Mouse (Mus musculus) skeletal muscle tissue, adult 2 months (tissue): ENCODE results near the gene Kcnab1.

Source experiments
- DNase-seq: peaks from one replicate; pipeline ENCODE4 v3.0.0-alpha.2; 2012; ENCODE audit warnings: low read depth, low spot score

Gene Kcnab1

DNA sequence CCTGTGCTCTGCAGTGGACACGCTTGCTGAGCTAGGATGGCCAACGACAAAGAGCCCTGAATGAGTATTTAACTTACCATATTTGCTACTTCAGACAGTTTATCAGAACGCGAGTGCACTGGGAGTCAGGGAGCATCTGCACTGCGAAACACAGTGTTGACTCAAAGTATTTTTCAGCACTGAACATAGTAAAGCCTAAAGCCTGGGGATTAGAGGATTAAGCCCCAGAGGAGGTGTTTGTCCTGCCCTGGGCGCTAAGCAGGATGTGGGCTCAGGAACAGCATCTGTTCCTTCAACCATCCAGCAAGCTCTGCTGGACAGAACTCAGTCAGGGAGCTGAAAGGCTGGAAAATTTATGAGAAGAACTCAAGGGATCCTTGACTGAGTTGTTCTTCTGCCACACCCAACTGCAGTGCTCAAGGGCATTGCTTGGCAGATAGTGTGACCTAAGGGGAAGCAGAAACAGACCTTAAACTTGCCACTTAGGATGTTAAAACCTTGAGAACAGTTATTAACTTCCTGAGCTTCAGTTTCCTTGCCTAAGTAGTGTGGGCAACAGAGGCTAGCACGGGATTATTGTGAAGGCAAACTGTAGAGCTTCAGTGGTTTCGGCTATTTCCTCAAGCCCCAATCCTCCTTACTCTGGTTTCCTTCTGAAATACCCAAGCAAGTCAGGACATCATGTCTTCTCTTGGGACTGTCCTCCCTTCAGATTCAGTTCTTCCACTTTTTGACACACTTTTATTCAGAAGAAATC lies 94.4 kb downstream of the Kcnab1 start:
- DNase-seq: peak; percentile 34

DNA sequence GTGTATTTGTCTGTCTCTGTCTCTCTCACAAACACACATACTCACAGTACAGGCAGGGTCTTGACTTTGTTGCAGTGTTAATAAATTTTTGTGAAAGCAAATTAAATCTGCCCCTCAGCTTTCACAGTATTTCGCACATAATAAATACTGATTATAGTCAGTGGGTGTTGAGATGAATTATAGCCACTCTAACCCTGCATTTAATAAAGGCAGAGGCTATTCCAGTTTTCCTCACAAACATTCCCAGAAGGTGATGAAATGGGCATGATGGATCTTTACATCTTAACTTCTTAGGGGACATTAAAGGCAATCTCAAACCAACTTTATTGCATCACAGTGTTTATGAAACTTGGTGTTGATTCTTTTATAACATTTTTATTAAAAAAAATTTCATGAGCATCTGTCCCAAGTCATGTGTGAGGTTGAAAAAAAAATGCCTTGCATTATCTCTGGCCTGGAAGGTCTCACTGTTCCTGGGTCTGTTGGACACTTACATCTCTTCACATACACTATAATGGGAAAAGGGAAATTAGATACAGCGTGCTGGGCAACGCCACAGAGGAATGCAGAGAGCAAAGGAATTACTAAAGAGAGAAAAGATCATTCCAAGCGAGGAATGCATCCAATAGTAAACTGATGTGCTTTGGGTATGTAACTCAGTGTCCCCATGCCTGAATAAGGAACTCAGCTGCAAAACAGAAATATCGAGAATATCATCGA lies 95.3 kb downstream of the Kcnab1 start:
- no peak for DNase-seq

DNA sequence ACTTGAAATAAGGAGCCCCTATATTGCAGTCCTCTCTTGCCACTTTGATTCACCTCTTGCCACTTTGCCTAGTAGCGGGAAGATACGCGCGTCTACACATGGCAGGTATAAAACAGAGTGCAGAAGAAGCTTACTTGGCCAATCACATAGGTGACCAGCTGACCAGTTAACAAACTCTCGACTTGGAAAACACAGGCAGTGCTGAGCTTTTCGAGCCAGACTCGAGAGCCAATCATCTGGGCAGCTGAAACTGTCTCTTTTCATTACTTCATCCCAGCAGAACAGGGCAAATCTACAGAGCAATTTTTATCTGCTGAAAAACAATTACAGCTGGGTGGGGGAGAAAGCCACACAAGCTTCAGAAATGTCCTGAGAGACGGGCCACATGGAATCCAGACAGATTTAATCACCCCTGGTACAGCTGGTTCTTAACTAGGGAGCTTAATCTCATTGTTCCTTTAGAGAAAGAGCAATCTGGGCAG lies 96.4 kb downstream of the Kcnab1 start:
- no peak for DNase-seq

DNA sequence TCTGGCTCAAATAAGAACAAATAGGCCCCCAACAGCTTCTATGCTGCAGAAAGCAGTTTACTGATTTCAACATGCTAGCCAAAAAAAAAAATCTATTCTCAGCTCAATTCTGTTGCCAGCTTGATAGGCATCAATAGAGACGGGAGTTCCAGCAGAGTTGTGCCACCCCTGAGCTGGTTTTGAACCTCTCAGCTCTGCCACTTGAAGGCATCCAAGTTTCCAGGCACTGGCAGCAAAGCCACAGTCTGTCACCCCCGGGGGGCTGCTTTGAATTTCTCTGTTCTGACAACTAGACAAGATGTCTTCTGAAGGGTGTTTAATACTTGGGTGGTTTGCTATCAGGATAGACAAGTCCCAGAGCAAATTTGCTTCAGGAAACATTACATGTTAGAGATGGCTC lies 104.5 kb downstream of the Kcnab1 start:
- no peak for DNase-seq

DNA sequence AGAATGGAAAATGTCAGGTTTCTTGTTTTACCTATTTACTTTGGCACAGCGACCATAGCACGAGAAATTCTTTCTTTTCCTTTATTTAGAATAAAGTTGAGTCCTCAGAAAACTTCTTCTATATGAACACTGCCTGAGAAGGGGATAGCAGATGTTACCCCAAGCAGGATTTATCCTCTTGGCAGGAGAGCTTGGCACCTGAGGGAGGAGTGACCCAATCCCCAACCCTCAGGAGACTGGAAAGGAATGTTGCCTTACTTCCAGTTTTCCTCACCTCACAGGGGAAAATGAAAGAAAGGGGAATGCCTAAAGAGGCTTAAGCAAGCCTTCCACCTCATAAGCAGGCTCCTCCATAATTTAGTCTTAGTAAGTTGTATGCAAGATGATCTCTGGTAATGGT lies 105.5 kb downstream of the Kcnab1 start:
- DNase-seq: no peak

DNA sequence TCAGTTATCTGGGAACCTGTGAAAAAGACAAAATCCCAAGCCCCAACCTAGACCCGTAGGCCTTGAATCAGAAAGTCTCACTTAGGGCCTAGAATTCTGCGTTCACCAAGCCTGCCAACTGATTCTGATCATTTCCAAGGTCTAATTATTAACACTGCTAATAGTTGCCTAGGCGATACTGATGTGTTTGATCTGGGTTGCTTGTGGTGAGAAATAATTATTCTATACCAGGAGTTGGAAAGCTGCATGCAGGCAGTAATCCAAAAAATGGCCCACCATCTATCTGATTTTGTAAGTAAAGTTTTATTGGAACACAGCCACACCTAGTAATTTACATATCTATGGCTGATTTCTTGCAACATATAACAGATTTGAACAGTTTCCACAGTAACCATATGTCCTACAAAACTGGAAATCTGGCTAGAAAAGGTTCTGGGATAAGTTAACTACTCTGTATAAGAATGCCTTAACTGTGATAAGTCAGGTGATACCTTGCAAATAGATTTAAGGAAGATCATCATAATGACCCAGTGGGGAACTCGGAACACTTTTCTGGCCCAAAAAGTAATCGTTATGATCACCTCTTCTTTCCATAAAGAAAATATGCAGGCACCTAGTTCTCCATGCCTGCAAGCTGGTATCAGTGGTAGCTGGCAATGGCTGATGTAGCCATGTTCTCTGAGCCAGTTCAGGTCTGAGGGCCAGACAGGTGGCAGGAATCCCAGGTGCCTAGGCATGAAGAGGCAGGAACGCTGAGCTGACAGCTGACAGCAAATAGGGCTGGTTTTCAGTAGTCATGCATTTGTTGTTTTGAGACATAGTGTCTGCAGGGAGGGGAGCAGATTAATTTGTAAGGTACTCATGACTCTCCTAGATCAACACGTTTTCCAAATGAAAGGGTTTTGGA lies 108.7 kb downstream of the Kcnab1 start:
- no peak for DNase-seq

DNA sequence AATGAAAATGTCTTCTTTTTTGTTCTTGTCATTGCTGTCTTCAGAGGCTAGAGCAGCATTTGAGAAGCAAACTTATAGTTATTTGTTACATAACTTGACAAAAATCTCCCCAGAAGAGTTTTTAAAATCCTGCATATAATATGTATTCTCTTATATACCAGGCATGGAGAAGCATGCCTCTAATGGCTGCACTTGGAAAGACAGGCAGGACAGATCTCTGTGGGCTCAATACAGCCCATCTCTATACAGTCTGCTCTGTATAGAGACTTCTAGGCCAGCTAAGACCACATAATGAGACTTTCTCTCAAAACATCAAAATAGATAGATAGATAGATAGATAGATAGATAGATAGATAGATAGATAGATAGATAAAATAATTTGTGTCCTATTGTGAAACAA lies 111.1 kb downstream of the Kcnab1 start:
- DNase-seq: no peak

DNA sequence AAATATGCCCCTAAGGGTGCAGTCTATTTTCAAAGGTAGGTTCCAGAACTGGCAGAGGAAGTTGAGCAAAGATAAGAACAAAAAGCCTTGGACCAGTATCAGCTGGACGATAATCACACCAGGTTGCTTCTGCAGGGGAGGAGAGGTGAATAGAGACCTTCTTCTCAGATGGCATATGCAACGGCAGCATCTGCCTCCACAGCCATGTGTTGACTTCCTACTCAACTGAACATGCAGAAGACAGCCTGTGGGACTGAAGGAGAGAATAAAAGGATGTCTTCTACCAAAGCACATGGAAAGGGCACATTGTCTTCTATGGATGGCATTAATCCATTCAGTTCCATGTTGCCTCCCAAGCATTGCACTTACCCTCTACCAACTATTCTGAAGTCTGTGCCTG lies 114.5 kb downstream of the Kcnab1 start:
- no peak for DNase-seq

DNA sequence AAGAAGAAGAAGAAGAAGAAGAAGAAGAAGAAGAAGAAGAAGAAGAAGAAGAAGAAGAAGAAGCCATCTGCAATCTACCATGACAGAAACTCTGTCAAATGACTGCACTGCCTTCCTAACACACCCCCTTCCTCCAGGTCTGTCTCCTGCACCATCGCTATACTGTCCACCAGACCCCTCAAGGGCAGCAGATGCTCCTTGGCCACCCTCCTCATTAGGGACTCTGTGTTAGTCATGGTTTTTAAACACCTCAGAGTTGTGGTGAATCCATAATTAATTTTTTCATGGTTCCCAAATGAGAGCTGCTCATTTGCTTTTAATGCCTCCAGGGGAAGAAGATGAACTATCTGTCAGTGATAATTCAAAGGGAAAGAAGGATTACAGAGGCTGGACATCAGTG lies 121.8 kb downstream of the Kcnab1 start:
- DNase-seq: no peak

DNA sequence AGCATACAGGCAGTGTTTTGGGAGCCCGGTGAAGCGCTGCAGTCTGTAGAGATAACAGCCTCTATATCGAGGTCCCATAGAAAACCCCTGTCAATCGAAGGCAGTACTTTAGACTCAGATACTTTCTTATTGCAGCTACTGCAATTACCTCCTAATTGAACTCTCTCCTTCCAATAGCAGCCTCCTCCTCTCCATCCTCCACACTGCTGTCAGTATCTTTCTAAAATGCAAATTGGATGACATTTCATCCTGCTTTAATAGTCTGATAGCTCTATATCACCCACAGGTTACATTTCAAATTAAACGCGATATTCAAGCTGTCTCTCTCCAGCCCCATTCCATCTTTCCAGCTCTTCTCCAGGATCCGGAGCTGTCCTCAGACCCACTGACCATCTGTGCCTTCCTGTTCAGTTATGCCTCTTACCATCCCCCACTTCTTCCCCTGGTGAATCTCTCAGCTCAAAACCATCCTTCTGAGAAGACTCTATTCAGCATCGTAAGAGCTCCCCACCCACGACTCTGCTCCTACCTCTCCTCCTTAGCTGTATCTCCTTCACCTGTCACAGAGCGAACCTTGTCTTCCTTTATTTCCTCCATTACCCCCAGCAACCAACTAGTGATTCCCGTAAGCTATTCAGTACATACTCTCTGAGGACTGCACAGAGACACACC lies 122.4 kb downstream of the Kcnab1 start:
- no peak for DNase-seq

DNA sequence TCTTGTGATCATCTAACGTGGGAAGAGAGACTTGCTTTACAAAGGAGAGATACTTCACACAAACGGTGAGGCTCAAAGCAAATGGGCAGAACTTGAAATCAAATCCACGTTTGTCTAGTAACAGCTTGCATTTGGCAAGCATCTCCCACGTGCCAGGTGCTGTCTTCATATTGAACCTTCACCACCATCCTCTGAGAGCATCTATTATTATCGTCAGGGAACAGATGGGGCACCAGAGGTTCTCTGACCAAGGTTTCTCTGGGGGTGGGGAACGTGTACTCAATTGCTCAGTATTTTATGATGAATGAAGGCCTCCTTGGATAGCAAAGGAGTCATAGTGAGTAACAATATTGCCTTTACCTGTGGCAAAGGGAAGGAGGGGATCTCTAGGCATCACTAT lies 139.8 kb downstream of the Kcnab1 start:
- DNase-seq: no peak

DNA sequence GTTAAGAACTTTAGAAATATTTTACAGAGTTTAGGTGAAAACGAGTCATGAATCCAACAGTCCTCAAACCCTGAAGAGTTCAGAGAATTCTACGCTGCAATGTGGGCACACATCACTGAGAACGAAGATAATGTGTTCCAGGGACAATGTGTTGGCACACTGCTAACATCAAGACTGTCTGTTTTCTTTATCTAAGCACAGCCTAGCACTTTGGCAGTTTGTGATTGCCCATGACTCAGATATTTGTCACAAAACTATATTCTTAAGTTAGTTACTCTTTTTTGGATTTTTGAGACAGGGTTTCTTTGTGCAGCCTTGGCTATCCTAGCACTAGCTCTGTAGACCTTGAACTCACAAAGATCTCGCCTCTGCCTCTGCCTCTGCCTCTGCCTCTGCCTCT lies 151.3 kb downstream of the Kcnab1 start:
- DNase-seq: no peak

DNA sequence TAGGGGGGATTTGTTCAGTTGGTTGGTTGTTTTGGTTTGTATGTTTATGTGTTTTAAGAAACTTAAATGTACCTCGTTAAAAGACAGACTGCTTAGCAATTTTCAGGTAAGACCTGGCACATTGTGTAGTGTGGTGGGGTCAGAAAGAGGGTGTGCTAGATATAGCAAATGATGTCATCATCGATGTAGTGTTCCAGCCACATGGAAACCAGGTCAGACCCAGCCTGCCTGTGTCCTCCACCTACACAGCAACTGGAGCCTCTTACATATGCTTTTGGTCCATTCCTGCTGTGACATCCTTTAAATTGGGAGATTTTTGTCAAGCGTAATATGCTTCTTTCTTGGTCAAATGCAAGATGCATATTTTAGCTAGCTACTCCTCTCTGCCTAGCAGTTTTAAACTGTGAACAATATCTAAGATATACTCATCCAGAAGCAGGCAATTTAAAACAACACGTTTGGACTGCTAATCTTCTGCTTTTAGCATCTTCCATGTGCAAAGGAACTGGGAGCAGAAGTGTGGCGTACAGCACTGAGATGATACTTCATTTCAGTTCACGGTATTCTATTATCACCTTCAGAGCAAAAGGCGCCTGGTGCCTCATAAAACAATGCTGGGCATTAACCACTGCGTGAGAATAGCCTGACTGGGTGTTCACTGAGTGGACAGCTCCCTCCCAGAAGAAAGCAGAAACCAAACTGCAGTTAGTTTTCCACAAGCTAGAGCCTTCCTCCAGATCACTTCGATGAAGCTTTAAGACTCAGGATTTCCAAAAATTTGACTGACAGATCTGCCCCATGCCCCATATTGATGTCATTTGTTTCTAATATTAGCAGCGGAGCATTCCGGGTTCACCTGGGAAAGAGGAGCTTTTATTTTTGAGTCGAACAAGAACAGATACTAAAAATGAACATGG lies 153.6 kb downstream of the Kcnab1 start:
- no peak for DNase-seq

DNA sequence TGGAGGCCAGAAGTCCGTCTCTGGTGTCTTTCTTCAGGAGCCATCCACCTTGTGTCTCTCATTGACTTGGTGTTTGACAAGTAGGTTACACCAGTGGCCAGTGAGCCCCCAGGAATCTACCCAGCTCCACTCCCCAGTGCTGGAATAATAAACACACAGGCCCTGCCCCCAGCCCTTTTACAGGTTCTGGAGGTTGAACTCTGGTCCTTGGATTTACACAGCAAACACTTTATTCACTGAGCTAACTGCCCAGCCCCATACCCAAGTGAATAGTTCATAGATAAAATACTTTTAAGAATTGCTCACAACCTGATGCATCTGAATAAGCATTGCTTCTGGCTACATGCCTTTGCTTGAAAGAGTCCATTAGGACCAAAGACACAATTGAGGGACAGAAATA lies 164.1 kb downstream of the Kcnab1 start:
- no peak for DNase-seq

DNA sequence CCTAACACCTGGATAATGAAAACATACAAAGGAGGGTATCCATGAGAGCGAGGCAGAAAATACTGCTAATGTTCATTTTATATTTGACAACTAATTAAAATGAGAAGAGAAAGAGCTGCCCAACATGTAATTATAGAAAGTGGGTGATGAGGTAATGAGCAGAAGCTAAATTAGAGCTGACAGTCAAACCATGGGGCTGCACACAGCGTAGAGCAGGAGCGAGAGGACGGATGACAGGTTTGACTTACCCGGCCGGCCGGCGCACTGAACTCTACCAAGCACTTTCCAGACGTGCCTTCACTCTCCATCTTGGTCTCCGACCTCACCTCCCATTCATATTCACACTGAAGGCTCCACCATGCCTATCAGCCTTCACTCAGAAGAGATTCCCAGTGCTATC lies 168.6 kb downstream of the Kcnab1 start:
- no peak for DNase-seq

DNA sequence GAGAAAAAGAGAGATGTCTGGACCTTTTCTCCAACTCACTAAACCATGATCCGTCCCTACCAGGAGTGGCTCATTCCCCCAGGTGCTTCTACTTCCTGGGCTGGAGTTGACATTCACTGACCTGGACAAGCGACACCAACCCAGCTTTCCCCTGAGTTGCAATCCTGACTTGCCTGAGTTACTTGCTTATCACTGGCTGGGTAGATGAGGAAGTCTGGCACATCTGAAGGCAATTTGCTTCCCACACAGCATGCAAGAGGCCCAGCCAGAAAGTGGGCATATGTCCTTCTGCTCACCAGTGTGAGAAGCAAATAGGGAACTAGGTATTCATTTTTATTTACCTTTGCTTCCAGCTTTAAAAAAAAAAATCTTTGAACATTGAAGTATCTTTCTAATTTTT lies 174.2 kb downstream of the Kcnab1 start:
- DNase-seq: no peak

DNA sequence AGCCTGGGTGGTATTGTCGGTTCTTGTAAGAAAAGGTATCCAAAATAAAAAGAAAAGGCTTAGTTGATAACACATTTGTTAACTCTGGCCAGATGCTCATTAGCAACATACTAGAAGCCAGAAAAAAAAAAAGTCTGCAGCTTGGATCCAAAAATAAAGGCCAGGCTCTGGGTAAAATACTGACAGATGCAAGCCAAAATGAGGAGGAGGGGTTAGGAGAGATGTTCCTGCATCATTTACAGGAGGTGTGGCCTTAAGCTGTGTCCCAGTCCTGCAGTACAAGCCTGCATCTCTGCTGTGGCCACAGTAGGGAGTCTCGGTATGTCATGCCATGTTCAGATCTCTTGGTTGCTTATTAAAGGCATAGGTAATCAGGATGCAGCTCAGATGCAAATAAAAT lies 179.8 kb downstream of the Kcnab1 start:
- no peak for DNase-seq

DNA sequence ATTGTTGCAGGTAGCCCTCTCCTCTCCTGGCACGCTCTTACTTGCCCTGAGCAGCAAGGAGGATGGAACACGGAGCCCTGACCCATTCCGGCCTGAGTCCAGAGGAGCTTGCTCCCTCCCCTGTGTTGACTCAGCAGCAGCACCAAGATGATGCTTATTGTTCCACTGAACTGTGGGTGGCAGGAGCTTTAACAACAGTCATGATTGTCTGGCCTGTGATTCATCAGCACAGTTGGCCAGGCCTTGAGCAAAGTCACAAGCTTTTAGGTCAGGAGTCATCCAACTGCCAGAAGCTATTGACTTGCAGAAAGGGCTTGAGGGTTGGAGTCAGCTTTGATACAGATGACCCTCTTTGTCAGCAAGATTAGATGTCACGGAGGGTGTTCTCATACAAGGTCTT lies 187.8 kb downstream of the Kcnab1 start:
- peak; percentile 21 for DNase-seq

DNA sequence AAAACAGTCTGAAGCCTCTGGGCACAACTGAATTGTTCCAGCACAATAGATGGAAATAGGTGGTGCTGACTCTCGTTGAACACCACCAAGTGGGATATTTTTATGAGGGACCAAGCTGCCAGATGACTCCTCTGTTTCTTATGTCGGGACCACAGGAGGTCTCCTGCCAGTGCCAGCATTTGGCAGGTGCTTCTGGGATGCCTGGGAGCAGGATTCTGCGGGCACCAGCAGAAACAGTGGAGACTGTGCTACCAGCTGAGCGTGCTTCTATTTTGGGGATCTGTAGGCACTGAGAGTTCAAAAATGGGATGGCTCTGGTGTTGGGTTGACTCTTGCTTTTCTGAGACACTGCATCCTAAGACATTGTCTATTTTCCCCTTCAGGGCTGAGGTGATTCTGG lies 190.0 kb downstream of the Kcnab1 start:
- no peak for DNase-seq

DNA sequence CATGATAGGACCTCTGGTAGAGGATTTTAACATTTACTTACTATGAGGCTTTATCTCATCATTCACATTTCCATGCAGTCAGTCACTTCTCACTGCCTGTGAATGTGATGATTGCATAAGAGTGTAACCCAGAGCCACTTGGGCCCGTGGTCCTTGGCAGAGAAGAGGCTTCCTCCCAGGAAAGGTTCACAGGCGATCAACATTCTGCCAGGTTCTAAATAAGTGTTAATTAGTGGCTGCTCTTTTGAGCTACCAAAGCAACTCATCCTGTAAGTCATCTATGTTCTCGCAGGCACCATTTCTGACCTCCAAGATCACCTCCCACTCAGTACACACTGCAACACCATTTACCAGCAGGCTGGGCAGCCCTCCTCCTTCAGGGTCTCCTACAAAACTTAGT lies 192.3 kb downstream of the Kcnab1 start:
- DNase-seq: peak; percentile 34

DNA sequence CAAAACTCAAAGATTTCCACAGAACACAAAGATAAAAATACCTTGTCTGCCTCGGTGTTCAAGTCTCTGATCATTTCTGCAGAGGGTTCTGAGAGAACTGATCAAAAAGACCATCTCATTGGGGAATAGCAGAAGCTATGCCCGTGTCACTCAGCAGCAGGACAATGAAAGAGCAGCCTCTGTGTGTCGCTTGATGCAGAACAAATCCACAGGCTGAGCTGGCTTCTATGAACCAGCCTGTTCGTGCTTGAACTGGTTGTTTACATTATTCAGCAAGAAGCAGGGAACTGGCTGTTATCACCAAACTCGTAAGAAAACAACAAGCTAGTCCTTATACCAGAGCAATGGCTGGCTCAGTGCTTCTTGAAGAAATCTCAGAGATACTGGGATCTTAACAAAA lies 193.4 kb downstream of the Kcnab1 start:
- no peak for DNase-seq
